Mouse (Mus musculus) lung, embryonic 15.5 days (tissue): ENCODE results near the gene Spr. TPM values are rescaled to one million over a fixed set of nuclear protein-coding genes. Genes with fewer than 3 reads are reported as not detected.

Experiments
- ATAC-seq: fragments of 200-750 bp; cut with Nextera tagmentation; 2 replicates; pipeline ENCODE4 v1.8.0; 2017; ENCODE audit warnings: moderate number of reproducible peaks, borderline replicate concordance; ENCODE audit not compliant: low FRiP score, low TSS enrichment; ENCODE audit errors: extremely low read depth
- H3K27ac ChIP-seq: fragments of 300-500 bp; sonication (generic); 2 replicates; pipeline ENCODE4 v1.5.1; 2015; ENCODE audit warnings: moderate library complexity, mild to moderate bottlenecking, inconsistent platforms
- H3K27me3 ChIP-seq: fragments of 300-500 bp; sonication (generic); 2 replicates; pipeline ENCODE4 v1.6.1; 2015; ENCODE audit warnings: inconsistent platforms
- H3K36me3 ChIP-seq: fragments of 300-500 bp; sonication (generic); 2 replicates; pipeline ENCODE4 v1.6.1; 2015; ENCODE audit warnings: inconsistent platforms
- H3K4me1 ChIP-seq: fragments of 300-500 bp; sonication (generic); 2 replicates; pipeline ENCODE4 v1.6.1; 2015; ENCODE audit warnings: inconsistent platforms
- H3K4me2 ChIP-seq: fragments of 300-500 bp; sonication (generic); 2 replicates; pipeline ENCODE4 v1.6.1; 2015; ENCODE audit warnings: inconsistent platforms, mild to moderate bottlenecking, moderate library complexity
- H3K4me3 ChIP-seq: fragments of 300-500 bp; sonication (generic); 2 replicates; pipeline ENCODE4 v1.5.1; 2015; ENCODE audit warnings: mild to moderate bottlenecking, inconsistent platforms
- H3K9ac ChIP-seq: fragments of 300-500 bp; sonication (generic); 2 replicates; pipeline ENCODE4 v1.6.1; 2015; ENCODE audit warnings: inconsistent platforms
- H3K9me3 ChIP-seq: fragments of 300-500 bp; sonication (generic); 2 replicates; pipeline ENCODE4 v1.6.1; 2016; ENCODE audit warnings: inconsistent platforms
- WGBS: fragments of 180-500 bp; shearing (Covaris S2); methylation state at CpG from one replicate; pipeline ENCODE4 v1.1.7; 2015; 5-methylcytosine and 5-hydroxymethylcytosine counted together
- polyA plus RNA-seq: library from polyadenylated mRNA; unstranded; fragments of >200 nt; fragmentation: Nextera tagmentation; extraction: Ambion mirVana; gene quantifications from 2 replicates; pipeline ENCODE4 v1.2.1, GENCODE M21; 2015

The Spr gene
- polyA plus RNA-seq, 1 experiment from 2014 or later: 70.2 TPM

- Histone ChIP-seq H3K9me3 (no peaks in the 10 kb centered on the region), H3K27me3 (no peaks in the 10 kb centered on the region), H3K4me2 (no peak overlapping the region), H3K4me3 (no peak overlapping the region), H3K27ac (no peak overlapping the region), H3K9ac (no peak overlapping the region), H3K36me3 (no peaks in the 10 kb centered on the region), H3K4me1 (no peaks in the 10 kb centered on the region)
- 81% methylated on average over 10 of the region's 10 CpGs for WGBS
- no peak for ATAC-seq
Measured at GRCm38 (mm10) chr6:85105033-85105615, 32.4 kb downstream of the Spr start.

GRCm38 (mm10) chr6:85103321-85103720 lies 34.2 kb downstream of the Spr start:
- H3K4me1 ChIP-seq: no peaks in the 10 kb centered on the region
- no peaks in the 10 kb centered on the region for H3K9me3 ChIP-seq
- H3K4me2 ChIP-seq: no peak overlapping the region
- no peak overlapping the region for H3K4me3 ChIP-seq
- ATAC-seq: no peak
- H3K27ac ChIP-seq: no peak overlapping the region
- H3K9ac ChIP-seq: no peak overlapping the region
- no peaks in the 10 kb centered on the region for H3K36me3 ChIP-seq
- no peaks in the 10 kb centered on the region for H3K27me3 ChIP-seq
- 87% methylated on average over 3 of the region's 3 CpGs for WGBS

GRCm38 (mm10) chr6:85096441-85096840 lies 41.1 kb downstream of the Spr start:
- H3K4me3 ChIP-seq: no peak overlapping the region
- H3K27me3 ChIP-seq: no peaks in the 10 kb centered on the region
- no peaks in the 10 kb centered on the region for H3K4me1 ChIP-seq
- no peak overlapping the region for H3K9ac ChIP-seq
- H3K36me3 ChIP-seq: no peaks in the 10 kb centered on the region
- no peaks in the 10 kb centered on the region for H3K9me3 ChIP-seq
- H3K27ac ChIP-seq: no peak overlapping the region
- H3K4me2 ChIP-seq: no peak overlapping the region
- no peak for ATAC-seq
- 29% methylated on average over 2 of the region's 2 CpGs for WGBS

- no peaks in the 10 kb centered on the region for H3K27me3 ChIP-seq
- no peaks in the 10 kb centered on the region for H3K4me1 ChIP-seq
- H3K36me3 ChIP-seq: no peaks in the 10 kb centered on the region
- H3K27ac ChIP-seq: no peak overlapping the region
- H3K9me3 ChIP-seq: no peaks in the 10 kb centered on the region
- ATAC-seq: no peak
- no peak overlapping the region for H3K4me2 ChIP-seq
- WGBS: 80% methylated on average over 4 of the region's 4 CpGs
- no peak overlapping the region for H3K4me3 ChIP-seq
- no peak overlapping the region for H3K9ac ChIP-seq
Measured at GRCm38 (mm10) chr6:85087425-85087824, 50.1 kb downstream of the Spr start.

GRCm38 (mm10) chr6:85086645-85087044 lies 50.9 kb downstream of the Spr start:
- WGBS: 67% methylated on average over 3 of the region's 3 CpGs
- Histone ChIP-seq H3K9me3 (no peaks in the 10 kb centered on the region), H3K36me3 (no peaks in the 10 kb centered on the region), H3K4me2 (no peak overlapping the region), H3K27me3 (no peaks in the 10 kb centered on the region), H3K9ac (no peak overlapping the region), H3K4me1 (no peaks in the 10 kb centered on the region), H3K27ac (no peak overlapping the region), H3K4me3 (no peak overlapping the region)
- ATAC-seq: no peak

Other genes starting within 250 kb of the Spr start
- gene Exoc6b, start 68.3 kb downstream of the Spr start, polyA plus RNA-seq: 29.5 and 34.2 TPM in 2 replicates
- not detected in 2 replicates for gene Emx1, start 49.7 kb upstream of the Spr start, polyA plus RNA-seq
- 7.7 TPM in 2 replicates for gene Sfxn5, start 195.7 kb upstream of the Spr start, polyA plus RNA-seq
- 14.1 and 14.2 TPM in 2 replicates for gene Rab11fip5, start 236.9 kb upstream of the Spr start, polyA plus RNA-seq